Mouse (Mus musculus) forelimb bud, embryonic 11.5 days (tissue): ENCODE results near the gene Gm29735.
"Not testable (repeated sequence)": the region's sequence is repeated elsewhere in the genome, so short reads cannot be mapped to it uniquely, and the experiment has no call there.

Experiments used
- DNase-seq: peaks from one replicate; pipeline ENCODE4 v3.0.0-alpha.2; 2012; ENCODE audit warnings: low read depth, low spot score

Gene Gm29735

GRCm38 (mm10) chr7:142157013-142157412, at the start of gene Gm29735:
TSS of gene Gm29735 (minus strand) at chr7:142157113.
- not testable (repeated sequence) for DNase-seq

GRCm38 (mm10) chr7:142205488-142205887, 48.6 kb upstream of the Gm29735 start:
- DNase-seq, result no peak

- DNase-seq, result no peak
These were observed 44.2 kb upstream of the Gm29735 start, which contains the start of gene Krtap5-3 for GRCm38 (mm10) chr7:142201064-142201463. TSS of gene Krtap5-3 (plus strand) at chr7:142201364.

- no peak for DNase-seq
These were observed 41.8 kb upstream of the Gm29735 start for GRCm38 (mm10) chr7:142198748-142199147.

GRCm38 (mm10) chr7:142190289-142190688, 33.4 kb upstream of the Gm29735 start, which contains the start of gene Gm10153:
TSS of gene Gm10153 (minus strand) at chr7:142190389.
- DNase-seq, result no peak

- DNase-seq, result no peak
These were observed 31.2 kb upstream of the Gm29735 start for GRCm38 (mm10) chr7:142188156-142188555.

- DNase-seq, result no peak
These were observed 24.1 kb upstream of the Gm29735 start for GRCm38 (mm10) chr7:142181021-142181420.

- DNase-seq, result no peak
These were observed 21.8 kb upstream of the Gm29735 start for GRCm38 (mm10) chr7:142178685-142179084.

GRCm38 (mm10) chr7:142175905-142176304, 19.0 kb upstream of the Gm29735 start, which contains the start of gene Krtap5-2:
TSS of gene Krtap5-2 (minus strand) at chr7:142176005.
- DNase-seq, result not testable (repeated sequence)

GRCm38 (mm10) chr7:142169836-142170235, 12.9 kb upstream of the Gm29735 start:
- peak; percentile 35 for DNase-seq

- DNase-seq, result not testable (repeated sequence)
These were observed 8.7 kb upstream of the Gm29735 start, which contains the start of gene Gm4553 for GRCm38 (mm10) chr7:142165639-142166038. TSS of gene Gm4553 (minus strand) at chr7:142165739.

- DNase-seq, result no peak
These were observed 2.5 kb upstream of the Gm29735 start for GRCm38 (mm10) chr7:142159366-142159765.

- DNase-seq, result no peak
These were observed 1.6 kb downstream of the Gm29735 start for GRCm38 (mm10) chr7:142155308-142155707.

- no peak for DNase-seq
These were observed 4.7 kb downstream of the Gm29735 start for GRCm38 (mm10) chr7:142152191-142152590.

GRCm38 (mm10) chr7:142148633-142149032, 8.3 kb downstream of the Gm29735 start:
- DNase-seq, result no peak

- DNase-seq, result peak; percentile 61
These were observed 10.9 kb downstream of the Gm29735 start for GRCm38 (mm10) chr7:142146033-142146432.

- no peak for DNase-seq
These were observed 11.4 kb downstream of the Gm29735 start for GRCm38 (mm10) chr7:142145413-142145940.

- no peak for DNase-seq
These were observed 12.4 kb downstream of the Gm29735 start, which contains the start of gene Gm45337 for GRCm38 (mm10) chr7:142144507-142144906. TSS of gene Gm45337 (minus strand) at chr7:142144607.

GRCm38 (mm10) chr7:142143506-142144010, 13.4 kb downstream of the Gm29735 start:
- not testable (repeated sequence) for DNase-seq

- DNase-seq, result no peak
These were observed 16.2 kb downstream of the Gm29735 start for GRCm38 (mm10) chr7:142140696-142141095.

GRCm38 (mm10) chr7:142135934-142136333, 21.0 kb downstream of the Gm29735 start, which contains the start of gene Gm39115:
TSS of gene Gm39115 (minus strand) at chr7:142136034.
- DNase-seq, result not testable (repeated sequence)

- no peak for DNase-seq
These were observed 22.5 kb downstream of the Gm29735 start for GRCm38 (mm10) chr7:142134206-142134995.
